Mouse (Mus musculus) CH12.LX (cell line): Measurements from ENCODE around the gene Gpr55. TPM values are rescaled to one million over a fixed set of nuclear protein-coding genes. Genes with fewer than 3 reads are reported as not detected.

Experiments used
- DNase-seq: peaks from one replicate; pipeline ENCODE4 v3.0.0-alpha.2; 2013; ENCODE audit errors: extremely low read depth
- H3K27ac ChIP-seq: 2 replicates; pipeline ENCODE4 v1.5.1; 2012; ENCODE audit warnings: low read depth, mild to moderate bottlenecking, control low read depth, moderate library complexity; ENCODE audit not compliant: insufficient read depth
- H3K27me3 ChIP-seq: replicated peaks from 2 replicates; pipeline ENCODE3; 2012; ENCODE audit warnings: inconsistent platforms
- H3K36me3 ChIP-seq, 2 experiments: replicated peaks in 1 of 2; 2 replicates each; pipeline versions ENCODE3 to v1.6.1; 2012; ENCODE audit warnings: inconsistent platforms in 1 of 2, low read length in 1 of 2, mild to moderate bottlenecking in 1 of 2, mixed read lengths in 1 of 2, moderate library complexity in 1 of 2; ENCODE audit not compliant: control insufficient read depth in 1 of 2, insufficient read depth in 1 of 2
- H3K4me1 ChIP-seq, 2 experiments: 2 replicates each; pipeline ENCODE4 v1.6.1; 2012; ENCODE audit warnings: inconsistent platforms in 1 of 2, moderate library complexity in 1 of 2; ENCODE audit not compliant: insufficient read depth in 2 of 2, control insufficient read depth in 1 of 2
- H3K4me2 ChIP-seq: 2 replicates; pipeline ENCODE4 v1.6.1; 2012; ENCODE audit warnings: low read depth, mild to moderate bottlenecking, control low read depth; ENCODE audit not compliant: poor library complexity, insufficient read depth, severe bottlenecking
- H3K4me3 ChIP-seq, 3 experiments: fragments of 150-350 bp in 1 of 3; sonication (generic) in 1 of 3; replicated peaks in 1 of 3; 2 replicates each; pipeline versions ENCODE3 to v1.5.1; 2011 to 2012; ENCODE audit warnings: low read depth in 2 of 3, low read length in 2 of 3, mild to moderate bottlenecking in 2 of 3, moderate library complexity in 2 of 3, control low read depth in 1 of 3, improper control_type of control experiment in 1 of 3, inconsistent platforms in 1 of 3, mixed read lengths in 1 of 3; ENCODE audit not compliant: poor library complexity in 1 of 3
- H3K79me2 ChIP-seq: replicated peaks from 2 replicates; pipeline ENCODE4 v1.6.1; 2012; ENCODE audit warnings: mild to moderate bottlenecking, moderate library complexity; ENCODE audit not compliant: control insufficient read depth, poor library complexity, insufficient read depth, severe bottlenecking; ENCODE audit errors: extremely low read depth
- H3K9ac ChIP-seq: 2 replicates; pipeline ENCODE4 v1.6.1; 2012; ENCODE audit warnings: low read depth, mild to moderate bottlenecking, control low read depth, moderate library complexity; ENCODE audit not compliant: insufficient read depth
- H3K9me3 ChIP-seq: replicated peaks from 2 replicates; pipeline ENCODE3; 2012; ENCODE audit warnings: low read length, inconsistent platforms, mixed read lengths
- BHLHE40 ChIP-seq: IDR thresholded peaks from 2 replicates; pipeline ENCODE4 v1.6.1; 2011; ENCODE audit warnings: mild to moderate bottlenecking, low read depth, low read length, improper control_type of control experiment
- CHD2 ChIP-seq: IDR thresholded peaks from 2 replicates; pipeline ENCODE4 v1.6.1; 2011; ENCODE audit warnings: low read length, improper control_type of control experiment
- CTCF ChIP-seq, 2 experiments: IDR thresholded peaks in 1 of 2; conservative IDR thresholded peaks in 1 of 2; 2 replicates each; pipeline ENCODE4 v1.5.1; 2011 to 2012; ENCODE audit warnings: low read depth in 2 of 2, low read length in 2 of 2, improper control_type of control experiment in 1 of 2, inconsistent platforms in 1 of 2, mild to moderate bottlenecking in 1 of 2, moderate library complexity in 1 of 2
- E2F4 ChIP-seq: IDR thresholded peaks from 2 replicates; pipeline ENCODE4 v1.6.1; 2011; ENCODE audit warnings: low read depth, low read length, improper control_type of control experiment; ENCODE audit not compliant: insufficient replicate concordance
- EP300 ChIP-seq: IDR thresholded peaks from 2 replicates; pipeline ENCODE4 v1.6.1; 2011; ENCODE audit warnings: low read length, improper control_type of control experiment
- HCFC1 ChIP-seq: IDR thresholded peaks from 2 replicates; pipeline ENCODE4 v1.6.1; 2012; ENCODE audit warnings: low read depth, mild to moderate bottlenecking, inconsistent platforms, low read length, improper control_type of control experiment
- JUN ChIP-seq: IDR thresholded peaks from 2 replicates; pipeline ENCODE4 v1.6.1; 2011; ENCODE audit warnings: low read depth, mild to moderate bottlenecking, low read length, improper control_type of control experiment, moderate library complexity; ENCODE audit not compliant: insufficient read depth
- JUND ChIP-seq: conservative IDR thresholded peaks from 2 replicates; pipeline ENCODE4 v1.6.1; 2011; ENCODE audit warnings: low read depth, low read length, improper control_type of control experiment
- KAT2A ChIP-seq: IDR thresholded peaks from 2 replicates; pipeline ENCODE4 v1.6.1; 2012; ENCODE audit warnings: low read length, improper control_type of control experiment, inconsistent platforms; ENCODE audit not compliant: insufficient replicate concordance
- MAX ChIP-seq: IDR thresholded peaks from 2 replicates; pipeline ENCODE4 v1.6.1; 2011; ENCODE audit warnings: low read length, improper control_type of control experiment
- MEF2A ChIP-seq: IDR thresholded peaks from 2 replicates; pipeline ENCODE4 v1.6.1; 2014; ENCODE audit warnings: low read depth, mild to moderate bottlenecking, inconsistent platforms, low read length, improper control_type of control experiment, borderline replicate concordance
- MXI1 ChIP-seq: IDR thresholded peaks from 2 replicates; pipeline ENCODE4 v1.6.1; 2011; ENCODE audit warnings: mild to moderate bottlenecking, low read depth, low read length, improper control_type of control experiment
- MYC ChIP-seq: IDR thresholded peaks from 2 replicates; pipeline ENCODE4 v1.6.1; 2011; ENCODE audit warnings: low read depth, mild to moderate bottlenecking, improper control_type of control experiment, low read length
- NELFE ChIP-seq: IDR thresholded peaks from 2 replicates; pipeline ENCODE4 v1.6.1; 2011; ENCODE audit warnings: low read depth, low read length, improper control_type of control experiment
- NRF1 ChIP-seq: IDR thresholded peaks from 2 replicates; pipeline ENCODE4 v1.6.1; 2014; ENCODE audit warnings: low read depth, mild to moderate bottlenecking, inconsistent platforms, low read length, improper control_type of control experiment, moderate library complexity
- PAX5 ChIP-seq: IDR thresholded peaks from 2 replicates; pipeline ENCODE4 v1.6.1; 2012; ENCODE audit warnings: low read length, inconsistent platforms, mixed read lengths
- POLR2A ChIP-seq: IDR thresholded peaks from 2 replicates; pipeline ENCODE4 v1.6.1; 2011; ENCODE audit warnings: low read depth, mild to moderate bottlenecking, improper control_type of control experiment, low read length
- POLR2AphosphoS2 ChIP-seq: IDR thresholded peaks from 2 replicates; pipeline ENCODE4 v1.6.1; 2011; ENCODE audit warnings: low read depth, low read length, improper control_type of control experiment
- RAD21 ChIP-seq: IDR thresholded peaks from 2 replicates; pipeline ENCODE4 v1.6.1; 2011; ENCODE audit warnings: low read depth, mild to moderate bottlenecking, low read length, improper control_type of control experiment, moderate library complexity
- RCOR1 ChIP-seq: conservative IDR thresholded peaks from 2 replicates; pipeline ENCODE4 v1.6.1; 2012; ENCODE audit warnings: low read depth, mild to moderate bottlenecking, inconsistent platforms, low read length, improper control_type of control experiment
- SIN3A ChIP-seq: IDR thresholded peaks from 2 replicates; pipeline ENCODE4 v1.6.1; 2012; ENCODE audit warnings: low read length, improper control_type of control experiment, inconsistent platforms
- SMC3 ChIP-seq: IDR thresholded peaks from 2 replicates; pipeline ENCODE4 v1.6.1; 2011; ENCODE audit warnings: low read depth, low read length, improper control_type of control experiment
- TCF12 ChIP-seq: IDR thresholded peaks from 2 replicates; pipeline ENCODE4 v1.6.1; 2014; ENCODE audit warnings: low read depth, mild to moderate bottlenecking, inconsistent platforms, low read length, improper control_type of control experiment
- UBTF ChIP-seq: IDR thresholded peaks from 2 replicates; pipeline ENCODE4 v1.6.1; 2012; ENCODE audit warnings: low read depth, mild to moderate bottlenecking, inconsistent platforms, low read length, improper control_type of control experiment, moderate library complexity
- USF1 ChIP-seq: IDR thresholded peaks from 2 replicates; pipeline ENCODE4 v1.6.1; 2014; ENCODE audit warnings: low read depth, mild to moderate bottlenecking, inconsistent platforms, low read length, improper control_type of control experiment
- USF2 ChIP-seq: conservative IDR thresholded peaks from 2 replicates; pipeline ENCODE4 v1.6.1; 2011; ENCODE audit warnings: low read depth, low read length, improper control_type of control experiment
- ZC3H11A ChIP-seq: IDR thresholded peaks from 2 replicates; pipeline ENCODE4 v1.6.1; 2012; ENCODE audit warnings: low read depth, mild to moderate bottlenecking, inconsistent platforms, low read length, improper control_type of control experiment
- ZKSCAN1 ChIP-seq: IDR thresholded peaks from 2 replicates; pipeline ENCODE4 v1.6.1; 2012; ENCODE audit warnings: low read depth, inconsistent platforms, low read length, improper control_type of control experiment, borderline replicate concordance
- ZNF384 ChIP-seq: IDR thresholded peaks from 2 replicates; pipeline ENCODE4 v1.6.1; 2012; ENCODE audit warnings: low read depth, low read length, improper control_type of control experiment, inconsistent platforms
- dilution Hi-C: fragments of 300-500 bp; cut with MboI; formaldehyde crosslinking; loops from 2 replicates; pipeline ENCODE4 v1.14.3; 2020; ENCODE audit warnings: low sequenced_read_pairs; ENCODE audit not compliant: extremely low pct_unique_long_range_greater_than_20kb, extremely low pct_ligation_motif_present
- in situ Hi-C: fragments of 300-500 bp; cut with MboI; formaldehyde crosslinking; loops from 3 replicates; pipeline ENCODE4 v1.14.3; 2019; ENCODE audit warnings: low sequenced_read_pairs, low pct_ligation_motif_present, low pct_unique_long_range_greater_than_20kb, mixed read lengths
- polyA plus RNA-seq: library from polyadenylated mRNA; unstranded; fragments of >175 nt; gene quantifications from 2 replicates; pipeline ENCODE4 v1.2.1, GENCODE M21; 2012; ENCODE audit warnings: low read depth; ENCODE audit not compliant: insufficient read length
- total RNA-seq, 2 experiments: library from RNA; depleted of rRNA; stranded (reverse); fragments of 300-350 nt in 1 of 2; fragments of >200 nt in 1 of 2; gene quantifications; 2 replicates each; pipeline ENCODE4 v1.2.3; 2012 to 2014

Gpr55 gene
- total and polyA plus RNA-seq, 3 experiments, result 16.4 to 24.3 (median 17.3) TPM

GRCm38 (mm10) chr1:85935148-85935852 lies 25.5 kb downstream of the Gpr55 start:
- Histone ChIP-seq H3K27ac (no peak overlapping the region), H3K4me2 (no peak overlapping the region), H3K9me3 (no peaks in the 10 kb centered on the region), H3K79me2 (no peaks in the 10 kb centered on the region; the same call in 1 of the 2 replicates), H3K9ac (no peak overlapping the region), H3K4me3 (no peak overlapping the region), H3K27me3 (no peaks in the 10 kb centered on the region), H3K4me1 (peaks cover 17 to 75% of the 10 kb centered on the region in 2 experiments; a peak in 3 of 4 replicates), H3K36me3 (peaks cover 32 to 63% of the 10 kb centered on the region in 2 experiments)
- dilution Hi-C loops (no loop called here), in situ Hi-C loops (no loop called here)
- no peak for TF ChIP-seq JUND
- peak; percentile 86 to 90 for TF ChIP-seq CTCF (conservative IDR thresholded peaks at IDR 0.05 in 1 of 2, IDR thresholded peaks at IDR 0.05 in 1 of 2; ENCODE audit: low read depth in 2 of 2, low read length in 2 of 2)
- no peak for TF ChIP-seq MEF2A
- TF ChIP-seq USF1, result no peak
- TF ChIP-seq MYC, result peak; percentile 81
- no peak for TF ChIP-seq EP300
- no peak for TF ChIP-seq HCFC1
- peak; percentile 98 for TF ChIP-seq SMC3
- no peak for TF ChIP-seq BHLHE40
- no peak for TF ChIP-seq NRF1
- no peak for TF ChIP-seq E2F4
- TF ChIP-seq JUN, result no peak
- TF ChIP-seq POLR2A, result no peak
- TF ChIP-seq SIN3A, result no peak
- no peak for TF ChIP-seq MXI1
- peak; percentile 94 for TF ChIP-seq ZC3H11A
- peak; percentile 60; the same call in 1 of the 2 replicates for TF ChIP-seq POLR2AphosphoS2
- no peak; the same call in 1 of the 2 replicates for TF ChIP-seq ZNF384
- TF ChIP-seq ZKSCAN1, result no peak
- TF ChIP-seq RAD21, result peak; percentile 93
- TF ChIP-seq MAX, result no peak
- peak; percentile 81 for DNase-seq

- Histone ChIP-seq H3K4me1 (peaks cover 17 to 71% of the 10 kb centered on the region in 2 experiments; a peak in 3 of 4 replicates), H3K79me2 (no peaks in the 10 kb centered on the region; the same call in 1 of the 2 replicates), H3K4me3 (no peak overlapping the region), H3K9me3 (no peaks in the 10 kb centered on the region), H3K27me3 (no peaks in the 10 kb centered on the region)
- DNase-seq, result no peak
- no peak for TF ChIP-seq ZC3H11A
- TF ChIP-seq RCOR1, result no peak
- no peak for TF ChIP-seq PAX5
- TF ChIP-seq ZNF384, result no peak
- no peak for TF ChIP-seq NELFE
- no peak for TF ChIP-seq USF2
- TF ChIP-seq KAT2A, result no peak
- no peak for TF ChIP-seq TCF12
- TF ChIP-seq NRF1, result no peak
- no peak for TF ChIP-seq MYC
- TF ChIP-seq E2F4, result no peak
- no peak for TF ChIP-seq SMC3
- no peak for TF ChIP-seq SIN3A
- TF ChIP-seq CHD2, result no peak
- no peak for TF ChIP-seq MAX
- no peak for TF ChIP-seq UBTF
- no peak for TF ChIP-seq RAD21
- TF ChIP-seq JUND, result no peak
- no peak for TF ChIP-seq USF1
- TF ChIP-seq, all 38 proteins: peak for 0
- Histone ChIP-seq H3K36me3 (peaks cover 25 to 55% of the 10 kb centered on the region in 2 experiments), H3K4me2 (no peak overlapping the region), H3K9ac (no peak overlapping the region), H3K27ac (no peak overlapping the region)
- in situ Hi-C loops, result loop anchor here (5.0 kb wide), 2 partner anchors 73 to 82 kb away; no protein-coding TSS in a partner anchor
- dilution Hi-C loops, result no loop called here
These were observed 26.2 kb downstream of the Gpr55 start for GRCm38 (mm10) chr1:85934560-85934959.
